Mouse (Mus musculus) spleen, embryonic (tissue): Measurements from ENCODE around the gene Utp6.
"Not testable (repeated sequence)": the region's sequence is repeated elsewhere in the genome, so short reads cannot be mapped to it uniquely, and the experiment has no call there.

Source experiments
- CTCF ChIA-PET: fragments of 350-600 bp; sonication (Branson Sonifier 250); formaldehyde crosslinking; loops from one replicate; lab custom pipeline; 2022; lab: Charles Lee

The Utp6 gene

GRCm38 (mm10) chr11:79962125-79962876 lies at the start of gene Utp6:
Gene Utp6, minus strand, starts transcription at chr11:79962390.
- CTCF ChIA-PET, result interaction anchor here (0.5 to 1.6 kb wide), 2 partner anchors 11 to 1265 kb away, joined by 3 read pairs; partner anchors contain the start of gene Nlk

DNA sequence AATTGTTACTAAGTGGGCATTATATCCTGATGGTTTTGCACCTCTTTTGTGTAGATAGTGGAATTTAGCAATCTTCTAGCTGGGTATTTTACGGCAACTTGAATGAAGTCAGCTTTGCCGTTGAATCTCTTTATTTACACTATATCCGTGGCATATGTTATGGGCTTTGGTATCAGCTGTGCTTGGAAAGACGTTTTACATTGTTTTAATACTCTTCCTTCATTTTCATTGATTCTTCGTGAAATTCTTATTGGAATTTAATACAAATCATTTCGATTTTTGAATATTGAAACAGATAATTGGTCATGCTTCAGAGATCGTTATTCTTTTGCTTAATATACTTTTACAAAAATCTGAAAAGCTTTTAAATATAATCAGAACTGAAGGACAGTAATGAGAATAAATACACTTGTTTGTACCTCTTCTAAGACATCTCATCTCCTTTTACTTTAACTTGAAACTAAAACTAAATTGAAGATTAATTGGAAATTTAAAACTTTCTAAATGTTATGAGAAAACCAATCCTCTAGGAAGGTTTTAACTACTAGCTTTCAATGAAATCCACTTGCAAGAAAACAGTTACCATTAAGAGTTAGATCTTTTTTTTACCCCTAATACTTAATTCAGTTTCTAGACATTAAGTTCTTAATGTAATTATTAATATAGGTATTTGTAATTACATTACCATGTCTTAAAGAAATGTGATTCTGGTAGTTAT lies 32.2 kb upstream of the Utp6 start:
- CTCF ChIA-PET, result no interaction called here

- CTCF ChIA-PET, result interaction anchor here (0.5 to 0.7 kb wide), 2 partner anchors 35 to 391 kb away, joined by 3 read pairs; no protein-coding TSS in a partner anchor
These were observed 31.4 kb upstream of the Utp6 start for GRCm38 (mm10) chr11:79993356-79994270.

GRCm38 (mm10) chr11:79992592-79993355 lies 30.6 kb upstream of the Utp6 start, which contains the start of gene Suz12:
Gene Suz12, plus strand, starts transcription at chr11:79993106.
- CTCF ChIA-PET, result interaction anchor here (0.5 to 0.7 kb wide), 2 partner anchors 36 to 392 kb away, joined by 3 read pairs; no protein-coding TSS in a partner anchor

GRCm38 (mm10) chr11:79992035-79992591 lies 29.9 kb upstream of the Utp6 start:
- CTCF ChIA-PET, result no interaction called here

GRCm38 (mm10) chr11:79991600-79991999 lies 29.4 kb upstream of the Utp6 start:
- CTCF ChIA-PET, result interaction anchor here (0.7 kb wide), 1 partner anchor 200 kb away, joined by 3 read pairs; no protein-coding TSS in a partner anchor

GRCm38 (mm10) chr11:79990120-79990519 lies 27.9 kb upstream of the Utp6 start:
- CTCF ChIA-PET, result no interaction called here

DNA sequence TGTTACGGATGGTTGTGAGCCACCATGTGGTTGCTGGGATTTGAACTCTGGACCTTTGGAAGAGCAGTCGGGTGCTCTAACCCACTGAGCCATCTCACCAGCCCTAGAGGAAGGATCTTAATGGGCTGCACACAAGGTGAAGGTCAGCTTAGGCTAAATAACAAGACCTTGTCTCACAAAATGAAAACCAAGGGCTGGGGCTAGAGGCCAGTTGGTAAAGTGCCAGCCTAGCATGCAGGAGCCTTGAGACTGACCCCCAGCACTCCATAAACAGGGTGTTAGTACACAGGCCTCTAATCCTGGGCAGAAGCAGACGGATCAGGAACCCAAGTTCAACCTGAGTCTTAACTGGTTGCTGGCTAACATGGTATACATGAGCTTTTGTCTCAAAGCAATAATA lies 25.7 kb upstream of the Utp6 start:
- CTCF ChIA-PET, result no interaction called here

- CTCF ChIA-PET, result no interaction called here
These were observed 24.7 kb upstream of the Utp6 start for GRCm38 (mm10) chr11:79986886-79987285.

- CTCF ChIA-PET, result not testable (repeated sequence)
These were observed 15.6 kb upstream of the Utp6 start for GRCm38 (mm10) chr11:79977747-79978146.

- CTCF ChIA-PET, result not testable (repeated sequence)
These were observed 14.9 kb upstream of the Utp6 start for GRCm38 (mm10) chr11:79977061-79977460.

- CTCF ChIA-PET, result not testable (repeated sequence)
These were observed 14.5 kb upstream of the Utp6 start for GRCm38 (mm10) chr11:79976645-79977044.

- CTCF ChIA-PET, result no interaction called here
These were observed 14.0 kb upstream of the Utp6 start for GRCm38 (mm10) chr11:79976222-79976621.

DNA sequence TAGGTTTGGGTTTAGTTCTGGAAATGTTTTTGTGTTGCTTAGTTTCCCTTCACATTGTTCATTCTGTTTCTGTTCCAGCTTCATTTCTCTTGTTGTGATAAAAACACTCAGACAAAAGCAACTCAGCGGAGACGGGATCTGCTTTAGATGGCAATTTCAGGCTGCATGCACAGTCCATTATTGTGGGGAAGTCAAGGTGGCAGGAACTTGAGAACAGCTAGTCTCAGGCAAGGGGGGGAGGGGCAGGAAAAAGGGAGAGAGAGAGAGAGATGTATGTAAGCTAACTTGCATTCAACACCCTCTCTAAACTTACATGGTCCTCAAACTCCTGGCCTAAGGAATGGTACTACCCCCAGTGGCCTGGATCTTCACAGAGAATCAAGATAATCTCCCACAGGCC lies 13.2 kb upstream of the Utp6 start:
- CTCF ChIA-PET, result no interaction called here

- CTCF ChIA-PET, result interaction anchor here (0.9 kb wide), 1 partner anchor 12 kb away, joined by 3 read pairs; the partner anchor contains the start of gene Utp6
These were observed 11.7 kb upstream of the Utp6 start for GRCm38 (mm10) chr11:79973626-79974476.

GRCm38 (mm10) chr11:79973133-79973532 lies 10.9 kb upstream of the Utp6 start:
- CTCF ChIA-PET, result interaction anchor here (0.9 kb wide), 1 partner anchor 11 kb away, joined by 3 read pairs; the partner anchor contains the start of gene Utp6

GRCm38 (mm10) chr11:79967752-79968151 lies 5.6 kb upstream of the Utp6 start:
- CTCF ChIA-PET, result no interaction called here

DNA sequence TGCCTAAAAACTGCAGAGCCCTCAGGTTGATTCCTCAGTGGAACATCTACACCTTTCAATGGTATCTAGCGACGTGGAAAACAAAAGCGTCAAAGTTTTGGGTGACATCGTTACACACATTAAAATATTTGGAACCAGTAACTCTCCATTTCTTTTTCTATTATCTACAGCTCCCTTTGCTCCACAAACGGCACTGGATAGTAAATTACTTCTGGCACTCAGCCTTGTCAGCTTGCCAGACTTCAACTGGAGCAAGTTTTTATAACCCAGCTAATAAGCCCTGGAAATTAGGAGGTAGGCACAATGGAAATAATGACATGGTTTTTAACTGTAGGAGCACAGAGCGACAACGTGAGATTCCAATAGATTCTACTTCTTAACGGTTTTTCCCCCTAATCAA lies 3.7 kb upstream of the Utp6 start:
- CTCF ChIA-PET, result no interaction called here
